Mouse (Mus musculus): ENCODE measurements around the gene Golm1. TPM values are rescaled to one million over a fixed set of nuclear protein-coding genes. Genes with fewer than 3 reads are reported as not detected.
"Not testable (repeated sequence)": the region's sequence is repeated elsewhere in the genome, so short reads cannot be mapped to it uniquely, and the experiment has no call there.

The Golm1 gene
- polyA plus RNA-seq (2015; fragmentation: Nextera tagmentation; extraction: Ambion mirVana), result 54.3 and 54.6 TPM in 2 replicates

- peak; percentile 14 for TF ChIP-seq CTCF (IDR thresholded peaks at IDR 0.05; ENCODE audit: low read depth)
- TF ChIP-seq EP300 (optimal IDR thresholded peaks at IDR 0.05), result no peak
- under 1% methylated on average over 41 of the region's 61 CpGs for WGBS
Observed at GRCm38 (mm10) chr13:59675151-59676011, at the start of gene Golm1. Gene Golm1 (minus strand): TSS chr13:59675811.

GRCm38 (mm10) chr13:59722089-59722488 is 46.5 kb upstream of the Golm1 start:
- WGBS, result 83% methylated on average over 1 of the region's 1 CpGs
- DNase-seq (ENCODE audit: low spot score); H3K4me2 ChIP-seq (replicated peaks; ENCODE audit: low read depth); H3K27ac ChIP-seq (replicated peaks); H3K9me3 ChIP-seq (ENCODE audit: control insufficient read depth, low read length); H3K4me3 ChIP-seq (ENCODE audit: low read depth, low read length); ATAC-seq (ENCODE audit: low FRiP score, low TSS enrichment); H3K36me3 ChIP-seq (ENCODE audit: control insufficient read depth, insufficient read depth, low read length); H3K27me3 ChIP-seq (ENCODE audit: control insufficient read depth, insufficient read depth, low read length); H3K4me1 ChIP-seq (replicated peaks; ENCODE audit: control insufficient read depth, insufficient read depth); H3K9ac ChIP-seq (ENCODE audit: low read length): not testable (repeated sequence)

More at GRCm38 (mm10) chr13:59675151-59676011, at the start of gene Golm1:
- Histone ChIP-seq H3K9me3 (ENCODE audit: control insufficient read depth, low read length) (no peaks in the 10 kb centered on the region), H3K27me3 (ENCODE audit: control insufficient read depth, insufficient read depth, low read length) (no peaks in the 10 kb centered on the region), H3K4me1 (replicated peaks; ENCODE audit: control insufficient read depth, insufficient read depth) (no peaks in the 10 kb centered on the region), H3K4me3 (ENCODE audit: low read depth, low read length) (peak within 1 kb of the TSS; percentile 74), H3K27ac (replicated peaks) (peak within 1 kb of the TSS; percentile 56), H3K36me3 (ENCODE audit: control insufficient read depth, insufficient read depth, low read length) (no peaks in the 10 kb centered on the region), H3K9ac (ENCODE audit: low read length) (peak within 1 kb of the TSS; percentile 79), H3K4me2 (replicated peaks; ENCODE audit: low read depth) (peak within 1 kb of the TSS; percentile 82)
- ATAC-seq (ENCODE audit: low FRiP score, low TSS enrichment), result peak; percentile 82
- peak; percentile 77 for DNase-seq (ENCODE audit: low spot score)

GRCm38 (mm10) chr13:59719475-59719874 is 43.9 kb upstream of the Golm1 start:
- DNase-seq (ENCODE audit: low spot score), result no peak
- no peak overlapping the region for H3K27ac ChIP-seq (replicated peaks)
- no peaks in the 10 kb centered on the region for H3K27me3 ChIP-seq (ENCODE audit: control insufficient read depth, insufficient read depth, low read length)
- no peaks in the 10 kb centered on the region for H3K4me1 ChIP-seq (replicated peaks; ENCODE audit: control insufficient read depth, insufficient read depth)
- no peak overlapping the region for H3K4me3 ChIP-seq (ENCODE audit: low read depth, low read length)
- H3K4me2 ChIP-seq (replicated peaks; ENCODE audit: low read depth), result no peak overlapping the region
- H3K9me3 ChIP-seq (ENCODE audit: control insufficient read depth, low read length), result no peaks in the 10 kb centered on the region
- TF ChIP-seq EP300 (optimal IDR thresholded peaks at IDR 0.05), result no peak
- no peak overlapping the region for H3K9ac ChIP-seq (ENCODE audit: low read length)
- WGBS, result 91% methylated on average over 1 of the region's 1 CpGs
- no peaks in the 10 kb centered on the region for H3K36me3 ChIP-seq (ENCODE audit: control insufficient read depth, insufficient read depth, low read length)
- ATAC-seq (ENCODE audit: low FRiP score, low TSS enrichment), result no peak

GRCm38 (mm10) chr13:59718857-59719440 is 43.3 kb upstream of the Golm1 start:
- WGBS, result 19% methylated on average over 6 of the region's 6 CpGs
- H3K36me3 ChIP-seq (ENCODE audit: control insufficient read depth, insufficient read depth, low read length); H3K27ac ChIP-seq (replicated peaks); H3K4me3 ChIP-seq (ENCODE audit: low read depth, low read length); H3K9me3 ChIP-seq (ENCODE audit: control insufficient read depth, low read length); H3K9ac ChIP-seq (ENCODE audit: low read length); H3K4me1 ChIP-seq (replicated peaks; ENCODE audit: control insufficient read depth, insufficient read depth); H3K27me3 ChIP-seq (ENCODE audit: control insufficient read depth, insufficient read depth, low read length); H3K4me2 ChIP-seq (replicated peaks; ENCODE audit: low read depth): not testable (repeated sequence)
- DNase-seq (ENCODE audit: low spot score), result peak; percentile 51
- peak; percentile 75 for ATAC-seq (ENCODE audit: low FRiP score, low TSS enrichment)

- DNase-seq (ENCODE audit: low spot score) (no peak), ATAC-seq (ENCODE audit: low FRiP score, low TSS enrichment) (no peak)
- WGBS, result 37% methylated on average over 3 of the region's 3 CpGs
- no peaks in the 10 kb centered on the region for H3K9me3 ChIP-seq (ENCODE audit: control insufficient read depth, low read length)
- no peaks in the 10 kb centered on the region for H3K36me3 ChIP-seq (ENCODE audit: control insufficient read depth, insufficient read depth, low read length)
- TF ChIP-seq EP300 (optimal IDR thresholded peaks at IDR 0.05) (no peak), CTCF (IDR thresholded peaks at IDR 0.05; ENCODE audit: low read depth) (no peak)
- no peak overlapping the region for H3K4me2 ChIP-seq (replicated peaks; ENCODE audit: low read depth)
- no peaks in the 10 kb centered on the region for H3K4me1 ChIP-seq (replicated peaks; ENCODE audit: control insufficient read depth, insufficient read depth)
- H3K27ac ChIP-seq (replicated peaks), result no peak overlapping the region
- no peaks in the 10 kb centered on the region for H3K27me3 ChIP-seq (ENCODE audit: control insufficient read depth, insufficient read depth, low read length)
- H3K9ac ChIP-seq (ENCODE audit: low read length), result no peak overlapping the region
- no peak overlapping the region for H3K4me3 ChIP-seq (ENCODE audit: low read depth, low read length)
Observed at GRCm38 (mm10) chr13:59713710-59714109, 38.1 kb upstream of the Golm1 start.

- ATAC-seq (ENCODE audit: low FRiP score, low TSS enrichment); H3K27me3 ChIP-seq (ENCODE audit: control insufficient read depth, insufficient read depth, low read length); H3K4me1 ChIP-seq (replicated peaks; ENCODE audit: control insufficient read depth, insufficient read depth); H3K4me3 ChIP-seq (ENCODE audit: low read depth, low read length); H3K36me3 ChIP-seq (ENCODE audit: control insufficient read depth, insufficient read depth, low read length); H3K9ac ChIP-seq (ENCODE audit: low read length); H3K9me3 ChIP-seq (ENCODE audit: control insufficient read depth, low read length); DNase-seq (ENCODE audit: low spot score); H3K4me2 ChIP-seq (replicated peaks; ENCODE audit: low read depth); H3K27ac ChIP-seq (replicated peaks): not testable (repeated sequence)
- 55% methylated on average over 3 of the region's 3 CpGs for WGBS
Observed at GRCm38 (mm10) chr13:59711984-59712383, 36.4 kb upstream of the Golm1 start, which contains the start of gene Spata31d1b. Gene Spata31d1b (plus strand): TSS chr13:59712284.
